Mouse (Mus musculus) lung, adult 10 weeks (tissue): ENCODE measurements around the gene Tnfrsf9. TPM values are rescaled to one million over a fixed set of nuclear protein-coding genes. Genes with fewer than 3 reads are reported as not detected.

Experiments
- polyA plus RNA-seq: library from polyadenylated mRNA; stranded (reverse); fragments of 350-450 nt; fragmentation: Illumina TruSeq; extraction: RNeasy Lipid Tissue Mini Kit (QIAGEN cat#74804); gene quantifications from one replicate; pipeline ENCODE4 v1.2.3, GENCODE M21; 2014; ENCODE audit warnings: low read depth, low replicate concordance; ENCODE audit not compliant: insufficient read depth

Gene Tnfrsf9
- 0.81 TPM for polyA plus RNA-seq

DNA sequence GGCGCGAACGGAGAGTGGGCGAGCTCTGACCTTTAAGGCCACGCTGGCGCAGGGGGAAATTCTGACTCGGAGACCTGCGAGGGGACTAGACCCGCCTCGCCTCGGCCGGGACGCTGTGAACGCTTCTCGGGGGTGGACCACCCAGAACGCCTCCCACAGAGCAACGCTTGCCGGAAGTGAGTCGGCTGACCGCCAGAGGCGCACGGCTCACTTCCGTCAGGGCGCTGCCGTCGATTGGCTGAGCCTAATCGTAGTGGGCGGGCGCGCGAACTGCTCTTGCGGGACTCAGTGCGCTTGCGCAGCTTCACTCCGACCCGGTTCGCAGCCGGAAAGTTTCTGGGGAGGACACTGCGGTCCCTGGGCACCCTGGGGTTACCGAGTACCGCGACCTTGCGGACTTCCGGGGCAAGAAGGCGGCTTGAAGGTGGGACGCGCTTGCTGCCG lies at the start of gene Tnfrsf9, which contains the start of gene Park7:
TSS of gene Tnfrsf9 (plus strand) at position 273 of the 444 bp plus-strand sequence.
TSS of gene Park7 (minus strand) at position 148 of the 444 bp plus-strand sequence.

Other genes starting within 250 kb of the Tnfrsf9 start
- 58.7 TPM for gene Errfi1, start 60.6 kb upstream of the Tnfrsf9 start, polyA plus RNA-seq
- gene Park7, start 125 bp upstream of the Tnfrsf9 start, polyA plus RNA-seq, result 185 TPM
- not detected for gene Uts2, start 82.5 kb downstream of the Tnfrsf9 start, polyA plus RNA-seq
- 3.8 TPM for gene Per3, start 130.1 kb downstream of the Tnfrsf9 start, polyA plus RNA-seq
- 85.7 TPM for gene Vamp3, start 143.4 kb downstream of the Tnfrsf9 start, polyA plus RNA-seq
- not detected for gene Gm13090, start 175.0 kb downstream of the Tnfrsf9 start, polyA plus RNA-seq